Mouse (Mus musculus): ENCODE data around the gene 1700022I11Rik. TPM values are rescaled to one million over a fixed set of nuclear protein-coding genes. Genes with fewer than 3 reads are reported as not detected.

Gene 1700022I11Rik
- polyA plus RNA-seq, 1 experiment from 2014 or later = 0.43 TPM

GRCm38 (mm10) chr4:42949051-42949675 lies 20.2 kb upstream of the 1700022I11Rik start:
- WGBS = 6% methylated on average over 14 of the region's 14 CpGs
- no peak for TF ChIP-seq CTCF (IDR thresholded peaks at IDR 0.05; ENCODE audit: low read depth)
- Histone ChIP-seq H3K9ac (ENCODE audit: low read depth, low read length) (peak overlapping the region; percentile 89; the same call in 1 of the 2 replicates), H3K27me3 (replicated peaks; ENCODE audit: control insufficient read depth, insufficient read depth, low read length) (peaks cover 17% of the 10 kb centered on the region; the same call in 1 of the 2 replicates), H3K4me3 (ENCODE audit: low read depth, low read length) (peak overlapping the region; percentile 78), H3K4me1 (replicated peaks; ENCODE audit: control insufficient read depth, insufficient read depth, low read length) (peaks cover 8% of the 10 kb centered on the region; the same call in 1 of the 2 replicates), H3K36me3 (ENCODE audit: control insufficient read depth, insufficient read depth) (no peaks in the 10 kb centered on the region; the same call in 1 of the 2 replicates), H3K27ac (ENCODE audit: low read depth, low read length) (no peak overlapping the region), H3K4me2 (replicated peaks; ENCODE audit: low read depth) (peak overlapping the region; percentile 91), H3K9me3 (ENCODE audit: control insufficient read depth) (no peaks in the 10 kb centered on the region)
- no peak for ATAC-seq

- peak; percentile 95 for ATAC-seq
These were observed 19.7 kb upstream of the 1700022I11Rik start, which contains the start of gene Dnajb5 for GRCm38 (mm10) chr4:42949676-42950051. TSS of gene Dnajb5 (plus strand) at chr4:42949814.

GRCm38 (mm10) chr4:42950065-42950558 lies 19.3 kb upstream of the 1700022I11Rik start:
- peak overlapping the region; percentile 89 for H3K9ac ChIP-seq (ENCODE audit: low read depth, low read length)
- H3K4me2 ChIP-seq (replicated peaks; ENCODE audit: low read depth) = peak overlapping the region; percentile 91
- peaks cover 17% of the 10 kb centered on the region; the same call in 1 of the 2 replicates for H3K27me3 ChIP-seq (replicated peaks; ENCODE audit: control insufficient read depth, insufficient read depth, low read length)
- no peak for TF ChIP-seq CTCF (IDR thresholded peaks at IDR 0.05; ENCODE audit: low read depth)
- H3K9me3 ChIP-seq (ENCODE audit: control insufficient read depth) = no peaks in the 10 kb centered on the region
- H3K4me1 ChIP-seq (replicated peaks; ENCODE audit: control insufficient read depth, insufficient read depth, low read length) = peaks cover 8% of the 10 kb centered on the region; the same call in 1 of the 2 replicates
- H3K36me3 ChIP-seq (ENCODE audit: control insufficient read depth, insufficient read depth) = no peaks in the 10 kb centered on the region; the same call in 1 of the 2 replicates
- peak overlapping the region; percentile 93 for H3K27ac ChIP-seq (ENCODE audit: low read depth, low read length)
- H3K4me3 ChIP-seq (ENCODE audit: low read depth, low read length) = peak overlapping the region; percentile 78
- ATAC-seq = peak; percentile 73
- WGBS = 3% methylated on average over 23 of the region's 27 CpGs

More at GRCm38 (mm10) chr4:42949676-42950051, 19.7 kb upstream of the 1700022I11Rik start, which contains the start of gene Dnajb5:
- H3K36me3 ChIP-seq (ENCODE audit: control insufficient read depth, insufficient read depth) = no peaks in the 10 kb centered on the region; the same call in 1 of the 2 replicates
- peak within 1 kb of the TSS; percentile 91 for H3K4me2 ChIP-seq (replicated peaks; ENCODE audit: low read depth)
- no peaks in the 10 kb centered on the region for H3K9me3 ChIP-seq (ENCODE audit: control insufficient read depth)
- peaks cover 17% of the 10 kb centered on the region; the same call in 1 of the 2 replicates for H3K27me3 ChIP-seq (replicated peaks; ENCODE audit: control insufficient read depth, insufficient read depth, low read length)
- H3K9ac ChIP-seq (ENCODE audit: low read depth, low read length) = peak within 1 kb of the TSS; percentile 89
- TF ChIP-seq CTCF (IDR thresholded peaks at IDR 0.05; ENCODE audit: low read depth) = 0 out of 2 replicates have a peak, but pooled peaks have one; percentile 7
- peak within 1 kb of the TSS; percentile 93 for H3K27ac ChIP-seq (ENCODE audit: low read depth, low read length)
- WGBS = under 1% methylated on average over 38 of the region's 39 CpGs
- peak within 1 kb of the TSS; percentile 78 for H3K4me3 ChIP-seq (ENCODE audit: low read depth, low read length)
- peaks cover 8% of the 10 kb centered on the region; the same call in 1 of the 2 replicates for H3K4me1 ChIP-seq (replicated peaks; ENCODE audit: control insufficient read depth, insufficient read depth, low read length)

- Histone ChIP-seq H3K4me3 (ENCODE audit: low read depth, low read length) (no peak overlapping the region), H3K4me2 (replicated peaks; ENCODE audit: low read depth) (peak overlapping the region; percentile 27; the same call in 1 of the 2 replicates), H3K4me1 (replicated peaks; ENCODE audit: control insufficient read depth, insufficient read depth, low read length) (peaks cover 8% of the 10 kb centered on the region; the same call in 1 of the 2 replicates), H3K36me3 (ENCODE audit: control insufficient read depth, insufficient read depth) (peaks cover 2% of the 10 kb centered on the region; the same call in 1 of the 2 replicates), H3K9ac (ENCODE audit: low read depth, low read length) (no peak overlapping the region; the same call in 1 of the 2 replicates), H3K27ac (ENCODE audit: low read depth, low read length) (peak overlapping the region; percentile 64), H3K27me3 (replicated peaks; ENCODE audit: control insufficient read depth, insufficient read depth, low read length) (0 out of 2 replicates have a peak, but pooled peaks cover 9% of the 10 kb centered on the region), H3K9me3 (ENCODE audit: control insufficient read depth) (no peaks in the 10 kb centered on the region)
- peak; percentile 58 for ATAC-seq
- no peak for TF ChIP-seq CTCF (IDR thresholded peaks at IDR 0.05; ENCODE audit: low read depth)
- 58% methylated on average over 11 of the region's 11 CpGs for WGBS
These were observed 17.9 kb upstream of the 1700022I11Rik start for GRCm38 (mm10) chr4:42951206-42952195.

- H3K36me3 ChIP-seq (ENCODE audit: control insufficient read depth, insufficient read depth) = peaks cover 13% of the 10 kb centered on the region
- H3K9ac ChIP-seq (ENCODE audit: low read depth, low read length) = no peak overlapping the region
- no peak overlapping the region for H3K4me2 ChIP-seq (replicated peaks; ENCODE audit: low read depth)
- 0 out of 2 replicates have a peak, but pooled peaks cover 4% of the 10 kb centered on the region for H3K27me3 ChIP-seq (replicated peaks; ENCODE audit: control insufficient read depth, insufficient read depth, low read length)
- WGBS = 81% methylated on average over 7 of the region's 7 CpGs
- H3K4me1 ChIP-seq (replicated peaks; ENCODE audit: control insufficient read depth, insufficient read depth, low read length) = peaks cover 8% of the 10 kb centered on the region; the same call in 1 of the 2 replicates
- TF ChIP-seq CTCF (IDR thresholded peaks at IDR 0.05; ENCODE audit: low read depth) = no peak
- ATAC-seq = no peak
- H3K4me3 ChIP-seq (ENCODE audit: low read depth, low read length) = no peak overlapping the region
- H3K27ac ChIP-seq (ENCODE audit: low read depth, low read length) = peak overlapping the region; percentile 64
- H3K9me3 ChIP-seq (ENCODE audit: control insufficient read depth) = no peaks in the 10 kb centered on the region
These were observed 16.8 kb upstream of the 1700022I11Rik start for GRCm38 (mm10) chr4:42952563-42952962.

Measured in intestine, postnatal 0 days (tissue).